Mouse (Mus musculus): ENCODE measurements around the gene Yipf3.

Yipf3 gene

GRCm38 (mm10) chr17:46268026-46268720 is 20.3 kb downstream of the Yipf3 start:
- ChIA-PET POLR2A (interaction anchor here (0.5 to 17.7 kb wide), 13 partner anchors 8 to 961 kb away, joined by 3 to 262 read pairs (median 31); partner anchors contain the start of genes Tjap1 (in 2 of the 4), Dlk2 (in 1 of the 4), Lrrc73 (in 1 of the 4) and Polr1c (in 1 of the 4)), CTCF (interaction anchor here in 3 of 4 experiments (0.5 to 2.6 kb wide), 4 partner anchors 10 to 190 kb away, joined by 3 to 10 read pairs (median 4); partner anchors contain the start of gene Dlk2 (in 1 of the 3))

DNA sequence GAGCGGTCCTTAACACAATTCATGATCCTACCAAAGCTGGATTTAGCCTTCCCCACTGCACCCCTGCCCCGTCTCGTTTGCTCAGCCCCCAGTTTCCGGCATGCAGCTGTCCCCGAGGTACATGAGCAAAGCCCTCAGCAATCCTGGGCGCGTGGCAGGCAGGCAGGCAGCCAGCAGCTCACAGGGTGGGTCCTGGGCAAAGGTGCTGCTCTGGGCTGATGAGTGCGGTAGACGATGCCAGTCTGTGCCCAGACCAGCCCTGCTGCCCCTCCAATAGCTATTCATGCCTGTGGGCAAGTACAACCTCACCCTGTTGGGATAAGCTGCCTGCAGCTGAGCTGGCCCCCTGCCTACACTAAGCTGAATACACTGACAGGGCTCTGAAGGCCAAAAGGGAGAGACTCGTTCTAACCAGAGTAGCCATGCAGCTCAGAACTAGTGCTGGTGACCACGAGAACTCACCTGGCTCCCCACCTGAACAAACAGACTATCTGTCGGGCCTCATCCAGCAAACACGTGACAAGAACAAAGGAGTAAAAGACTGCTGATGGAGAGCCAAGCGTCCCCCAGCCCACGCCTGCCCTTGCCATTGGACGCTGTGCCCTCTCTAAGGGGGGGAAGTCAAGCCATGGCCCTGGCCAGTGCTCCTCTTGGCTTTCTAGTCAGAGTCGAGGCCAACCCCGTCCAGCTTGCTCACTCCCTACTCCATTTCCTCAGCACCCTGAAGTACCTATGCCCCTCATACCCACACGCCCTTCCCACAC is 22.1 kb downstream of the Yipf3 start:
- CTCF ChIA-PET = interaction anchor here in 2 of 4 experiments (0.5 to 2.6 kb wide), 5 partner anchors 11 to 18 kb away, joined by 3 to 9 read pairs (median 3); partner anchors contain the start of gene Tjap1 (in 1 of the 2)
- POLR2A ChIA-PET = interaction anchor here (0.7 to 17.7 kb wide), 23 partner anchors 9 to 698 kb away, joined by 3 to 262 read pairs (median 4); partner anchors contain the start of genes Lrrc73 (in 1 of the 4), Mad2l1bp (in 1 of the 4), Polh (in 1 of the 4) and Polr1c (in 1 of the 4)

- ChIA-PET POLR2A (interaction anchor here (0.6 to 17.7 kb wide), 14 partner anchors 9 to 56 kb away, joined by 3 to 262 read pairs (median 8); partner anchors contain the start of genes Abcc10 (in 1 of the 4), Dlk2 (in 1 of the 4), Lrrc73 (in 1 of the 4) and Polr1c (in 1 of the 4)), CTCF (interaction anchor here in 1 of 4 experiments (1.0 to 1.3 kb wide), 2 partner anchors 27 to 538 kb away, joined by 3 read pairs; no protein-coding TSS in a partner anchor)
These were observed 24.2 kb downstream of the Yipf3 start for GRCm38 (mm10) chr17:46272058-46272457.

GRCm38 (mm10) chr17:46272675-46273074 is 24.8 kb downstream of the Yipf3 start:
- ChIA-PET POLR2A (interaction anchor here in 3 of 4 experiments (0.9 to 17.7 kb wide), 11 partner anchors 8 to 56 kb away, joined by 3 to 262 read pairs (median 6); partner anchors contain the start of genes Abcc10 (in 1 of the 3), Dlk2 (in 1 of the 3), Lrrc73 (in 1 of the 3) and Polr1c (in 1 of the 3)), CTCF (interaction anchor here in 1 of 4 experiments (1.0 kb wide), 1 partner anchor 27 kb away, joined by 3 read pairs; no protein-coding TSS in a partner anchor)

GRCm38 (mm10) chr17:46273803-46274236 is 25.9 kb downstream of the Yipf3 start:
- POLR2A ChIA-PET = interaction anchor here in 3 of 4 experiments (0.6 to 12.8 kb wide), 23 partner anchors 7 to 424 kb away, joined by 3 to 115 read pairs (median 4); partner anchors contain the start of genes Abcc10 (in 1 of the 3), Dlk2 (in 1 of the 3), Polh (in 1 of the 3) and Polr1c (in 1 of the 3)
- CTCF ChIA-PET = interaction anchor here in 2 of 4 experiments (1.1 to 1.3 kb wide), 3 partner anchors 8 to 25 kb away, joined by 3 to 4 read pairs (median 3); no protein-coding TSS in a partner anchor

DNA sequence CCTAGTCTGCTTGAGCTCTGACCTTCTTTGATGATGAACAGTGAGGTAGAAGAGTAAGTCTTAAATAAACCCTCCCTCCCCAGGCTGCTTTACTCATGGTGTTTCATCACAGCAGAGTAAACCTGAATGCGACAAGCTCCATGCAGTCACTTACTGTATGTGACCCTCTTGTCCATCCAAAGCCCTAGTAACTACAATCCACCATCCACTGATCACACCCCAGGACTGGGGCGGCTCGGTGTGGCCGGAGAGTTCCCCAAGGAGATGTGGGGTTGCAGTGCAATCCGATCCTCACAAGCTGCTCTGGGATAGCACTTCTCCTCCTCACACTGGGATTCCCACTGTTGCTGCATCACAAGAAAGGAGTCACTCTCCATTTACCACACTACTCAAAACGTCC is 26.6 kb downstream of the Yipf3 start:
- CTCF ChIA-PET = interaction anchor here (0.6 to 3.6 kb wide), 5 partner anchors 9 to 356 kb away, joined by 3 to 13 read pairs (median 4); no protein-coding TSS in a partner anchor

GRCm38 (mm10) chr17:46275034-46275433 is 27.2 kb downstream of the Yipf3 start:
- ChIA-PET POLR2A (interaction anchor here in 2 of 4 experiments (0.6 to 12.8 kb wide), 25 partner anchors 8 to 760 kb away, joined by 3 to 115 read pairs (median 4); partner anchors contain the start of genes Dlk2 (in 2 of the 2), Abcc10 (in 1 of the 2), Dnph1 (in 1 of the 2) and Gtpbp2 (in 1 of the 2)), CTCF (interaction anchor here (0.6 to 3.6 kb wide), 6 partner anchors 9 to 356 kb away, joined by 3 to 13 read pairs (median 4); no protein-coding TSS in a partner anchor)

More for the DNA sequence above, 26.6 kb downstream of the Yipf3 start:
- POLR2A ChIA-PET = interaction anchor here in 2 of 4 experiments (0.9 to 12.8 kb wide), 25 partner anchors 7 to 761 kb away, joined by 3 to 115 read pairs (median 4); partner anchors contain the start of genes Abcc10 (in 1 of the 2), Dlk2 (in 1 of the 2), Polh (in 1 of the 2) and Polr1c (in 1 of the 2)

GRCm38 (mm10) chr17:46275506-46275905 is 27.6 kb downstream of the Yipf3 start:
- POLR2A ChIA-PET = interaction anchor here in 2 of 4 experiments (0.6 to 12.8 kb wide), 23 partner anchors 9 to 760 kb away, joined by 3 to 115 read pairs (median 3); partner anchors contain the start of genes Abcc10 (in 2 of the 2), Dlk2 (in 2 of the 2), Dnph1 (in 1 of the 2) and Gtpbp2 (in 1 of the 2)

DNA sequence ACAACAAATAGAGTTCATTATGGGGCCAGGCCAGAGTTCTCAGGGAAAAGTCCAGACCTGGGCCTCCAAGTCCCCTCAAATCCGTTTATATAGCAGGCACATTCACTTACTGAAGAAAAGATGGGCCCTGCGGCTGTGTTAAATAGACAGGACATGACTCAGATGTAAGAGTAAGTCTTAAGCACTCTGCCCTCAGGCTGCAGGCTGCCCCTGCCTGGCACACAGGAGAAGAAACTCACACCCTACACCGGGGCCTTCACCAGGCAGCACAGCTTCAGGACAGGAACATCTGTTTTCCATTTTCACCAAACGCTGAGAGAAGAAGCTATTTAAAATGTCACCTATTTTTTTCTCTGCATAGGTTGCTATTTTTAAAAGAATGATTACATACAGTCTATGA is 29.7 kb downstream of the Yipf3 start:
- ChIA-PET CTCF (interaction anchor here in 2 of 4 experiments (0.7 to 3.6 kb wide), 2 partner anchors 12 kb away, joined by 3 to 13 read pairs; no protein-coding TSS in a partner anchor), POLR2A (interaction anchor here in 2 of 4 experiments (0.7 to 12.8 kb wide), 7 partner anchors 9 to 19 kb away, joined by 4 to 115 read pairs (median 31); no protein-coding TSS in a partner anchor)

More at GRCm38 (mm10) chr17:46275506-46275905, 27.6 kb downstream of the Yipf3 start:
- CTCF ChIA-PET = interaction anchor here (0.6 to 3.6 kb wide), 4 partner anchors 10 to 126 kb away, joined by 3 to 13 read pairs (median 6); no protein-coding TSS in a partner anchor

GRCm38 (mm10) chr17:46278011-46278765 is 30.3 kb downstream of the Yipf3 start:
- CTCF ChIA-PET = interaction anchor here in 2 of 4 experiments (1.0 to 3.6 kb wide), 2 partner anchors 12 kb away, joined by 3 to 13 read pairs; no protein-coding TSS in a partner anchor
- POLR2A ChIA-PET = interaction anchor here in 2 of 4 experiments (1.4 to 12.8 kb wide), 7 partner anchors 10 to 50 kb away, joined by 4 to 115 read pairs (median 42); partner anchors contain the start of gene Abcc10 (in 1 of the 2)

GRCm38 (mm10) chr17:46282483-46283123 is 34.7 kb downstream of the Yipf3 start, which contains the start of gene Tjap1:
Tjap1 (minus strand) TSS chr17:46283026.
- ChIA-PET POLR2A (interaction anchor here (0.6 to 7.3 kb wide), 17 partner anchors 8 to 1572 kb away, joined by 3 to 74 read pairs (median 5); partner anchors contain the start of genes Abcc10 (in 1 of the 4), Dnph1 (in 1 of the 4) and Lrrc73 (in 1 of the 4)), CTCF (interaction anchor here in 3 of 4 experiments (0.5 to 2.5 kb wide), 6 partner anchors 13 to 374 kb away, joined by 3 to 10 read pairs (median 3); no protein-coding TSS in a partner anchor)

DNA sequence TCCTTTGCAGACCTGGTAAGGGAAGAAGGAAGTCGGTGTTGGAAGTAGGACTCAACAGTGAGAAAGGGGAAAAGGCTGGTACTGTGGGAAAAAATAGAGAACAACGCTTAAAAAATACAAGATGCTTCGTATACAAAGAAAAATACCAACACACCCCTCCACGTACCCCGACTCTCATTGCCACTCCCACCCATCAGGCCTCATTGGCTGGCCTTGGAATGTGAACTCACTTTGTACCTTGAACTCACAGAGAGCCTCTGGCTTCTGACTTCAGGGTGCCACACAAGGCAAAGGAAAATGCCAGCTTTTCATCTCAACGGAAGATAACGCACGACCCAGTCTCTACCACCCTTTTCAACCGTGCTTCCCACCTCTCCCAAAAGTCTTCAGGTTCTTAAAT is 35.3 kb downstream of the Yipf3 start:
- ChIA-PET POLR2A (interaction anchor here in 3 of 4 experiments (0.6 to 7.3 kb wide), 14 partner anchors 8 to 1573 kb away, joined by 3 to 74 read pairs (median 7); partner anchors contain the start of genes Abcc10 (in 1 of the 3) and Lrrc73 (in 1 of the 3)), CTCF (interaction anchor here in 2 of 4 experiments (0.5 to 1.5 kb wide), 4 partner anchors 17 to 373 kb away, joined by 3 to 4 read pairs (median 3); no protein-coding TSS in a partner anchor)

- POLR2A ChIA-PET = interaction anchor here in 2 of 4 experiments (0.6 to 7.3 kb wide), 9 partner anchors 8 to 44 kb away, joined by 3 to 48 read pairs (median 8); partner anchors contain the start of gene Abcc10 (in 1 of the 2)
- CTCF ChIA-PET = interaction anchor here in 1 of 4 experiments (1.2 to 2.8 kb wide), 2 partner anchors 18 to 24 kb away, joined by 3 to 9 read pairs; no protein-coding TSS in a partner anchor
These were observed 36.0 kb downstream of the Yipf3 start for GRCm38 (mm10) chr17:46283911-46284310.

- CTCF ChIA-PET = interaction anchor here in 1 of 4 experiments (1.2 to 2.8 kb wide), 2 partner anchors 18 to 25 kb away, joined by 3 to 9 read pairs; no protein-coding TSS in a partner anchor
- POLR2A ChIA-PET = interaction anchor here in 3 of 4 experiments (0.6 to 7.3 kb wide), 17 partner anchors 9 to 1570 kb away, joined by 3 to 48 read pairs (median 5); partner anchors contain the start of genes Dlk2 (in 1 of the 3), Polh (in 1 of the 3) and Xpo5 (in 1 of the 3)
These were observed 36.8 kb downstream of the Yipf3 start for GRCm38 (mm10) chr17:46284653-46285052.

DNA sequence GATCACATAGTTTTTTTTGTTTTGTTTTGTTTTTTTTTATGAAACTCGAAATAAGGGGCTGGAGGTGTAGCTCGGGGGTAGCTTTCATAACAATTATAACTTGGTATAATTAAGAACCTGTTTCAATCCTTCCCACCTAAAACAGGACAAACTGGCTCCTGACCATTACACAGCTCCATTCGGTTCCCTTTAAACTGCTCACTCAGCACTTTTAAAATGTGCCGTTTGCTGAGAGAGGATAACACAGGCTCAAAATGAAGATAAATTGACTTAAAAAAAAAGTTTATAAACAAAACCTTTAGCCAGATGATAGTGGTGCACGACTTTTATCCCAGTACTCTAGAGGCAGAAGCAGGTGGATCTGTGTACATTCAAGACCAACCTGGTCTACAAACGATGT is 37.5 kb downstream of the Yipf3 start:
- CTCF ChIA-PET = interaction anchor here in 2 of 4 experiments (0.6 to 2.8 kb wide), 2 partner anchors 19 to 202 kb away, joined by 5 to 9 read pairs; partner anchors contain the start of gene Ttbk1 (in 1 of the 2)

More for the DNA sequence above, 37.5 kb downstream of the Yipf3 start:
- POLR2A ChIA-PET = interaction anchor here in 3 of 4 experiments (0.6 to 7.3 kb wide), 18 partner anchors 8 to 1569 kb away, joined by 3 to 48 read pairs (median 6); partner anchors contain the start of gene Dlk2 (in 1 of the 3)
